Mouse (Mus musculus): ENCODE data around the gene Gm17467.
"Not testable (repeated sequence)": the region's sequence is repeated elsewhere in the genome, so short reads cannot be mapped to it uniquely, and the experiment has no call there.

The Gm17467 gene

GRCm38 (mm10) chrX:123704691-123705090 is at the start of gene Gm17467:
Gm17467 (minus strand) TSS chrX:123704791.
- not testable (repeated sequence) for DNase-seq

Data from kidney, adult 8-10 months (tissue).